Mouse (Mus musculus): Measurements from ENCODE around the gene Wnt16.

GRCm38 (mm10) chr6:22347132-22347902, 59.3 kb downstream of the Wnt16 start:
- no peak for TF ChIP-seq POLR2A (IDR thresholded peaks at IDR 0.05; ENCODE audit: borderline replicate concordance, control insufficient read depth, low read depth, low read length)
- no peak for TF ChIP-seq CTCF (IDR thresholded peaks at IDR 0.05; ENCODE audit: control insufficient read depth, insufficient read depth, low read length)
